Mouse (Mus musculus) midbrain, postnatal 0 days (tissue): ENCODE data around the gene Slco2b1. TPM values are rescaled to one million over a fixed set of nuclear protein-coding genes. Genes with fewer than 3 reads are reported as not detected.
"Not testable (repeated sequence)": the region's sequence is repeated elsewhere in the genome, so short reads cannot be mapped to it uniquely, and the experiment has no call there.

Source experiments
- ATAC-seq: fragments of 200-750 bp; cut with Nextera tagmentation; 2 replicates; pipeline ENCODE4 v1.8.0; 2017; ENCODE audit warnings: moderate number of reproducible peaks, mild to moderate bottlenecking, moderate TSS enrichment, moderate library complexity; ENCODE audit not compliant: low FRiP score
- DNase-seq: peaks from one replicate; pipeline ENCODE4 v3.0.0-alpha.2; 2015; ENCODE audit warnings: low spot score
- H3K27ac ChIP-seq: fragments of 300-500 bp; sonication (generic); 2 replicates; pipeline ENCODE4 v1.5.1; 2014; ENCODE audit warnings: low read depth, mild to moderate bottlenecking, low read length, mixed read lengths
- H3K27me3 ChIP-seq: fragments of 300-500 bp; sonication (generic); 2 replicates; pipeline ENCODE4 v1.6.1; 2014; ENCODE audit warnings: low read length, control low read depth, mixed read lengths; ENCODE audit not compliant: insufficient read depth
- H3K36me3 ChIP-seq: fragments of 300-500 bp; sonication (generic); 2 replicates; pipeline ENCODE4 v1.6.1; 2014; ENCODE audit warnings: low read length, control low read depth, mixed read lengths; ENCODE audit not compliant: insufficient read depth
- H3K4me1 ChIP-seq: fragments of 300-500 bp; sonication (generic); 2 replicates; pipeline ENCODE4 v1.6.1; 2014; ENCODE audit warnings: mild to moderate bottlenecking, control low read depth, antibody characterized with exemption, low read length, mixed read lengths; ENCODE audit not compliant: insufficient read depth
- H3K4me2 ChIP-seq: fragments of 300-500 bp; sonication (generic); 2 replicates; pipeline ENCODE4 v1.6.1; 2014; ENCODE audit warnings: low read depth, mild to moderate bottlenecking, low read length, mixed read lengths; ENCODE audit not compliant: poor library complexity, severe bottlenecking
- H3K4me3 ChIP-seq: fragments of 300-500 bp; sonication (generic); 2 replicates; pipeline ENCODE4 v1.5.1; 2014; ENCODE audit warnings: low read depth, mild to moderate bottlenecking, low read length, moderate library complexity
- H3K9ac ChIP-seq: fragments of 300-500 bp; sonication (generic); replicated peaks from 2 replicates; pipeline ENCODE4 v1.6.1; 2014; ENCODE audit warnings: mild to moderate bottlenecking, low read length, moderate library complexity, mixed read lengths; ENCODE audit not compliant: poor library complexity, severe bottlenecking
- H3K9me3 ChIP-seq: fragments of 300-500 bp; sonication (generic); 2 replicates; pipeline ENCODE4 v1.6.1; 2016; ENCODE audit warnings: low read length, control low read depth
- CTCF ChIP-seq: IDR thresholded peaks from 2 replicates; pipeline ENCODE4 v1.5.1; 2016; ENCODE audit warnings: antibody characterized with exemption, mild to moderate bottlenecking
- WGBS: fragments of 180-500 bp; shearing (Covaris S2); extraction: QIAGEN DNeasy Blood & Tissue Kit; methylation state at CpG from one replicate; pipeline ENCODE4 v1.1.7; 2014; 5-methylcytosine and 5-hydroxymethylcytosine counted together
- polyA plus RNA-seq: library from polyadenylated mRNA; unstranded; fragments of >200 nt; fragmentation: Nextera tagmentation; extraction: Ambion mirVana; gene quantifications from 2 replicates; pipeline ENCODE4 v1.2.1, GENCODE M21; 2015
- total RNA-seq: library from RNA; depleted of rRNA; stranded (reverse); fragments of >200 nt; gene quantifications from 2 replicates; pipeline ENCODE4 v1.2.3, GENCODE M21; 2014; rRNA removed

Gene Slco2b1
- total RNA-seq (10.2 and 13.9 TPM in 2 replicates), polyA plus RNA-seq (6.5 TPM in 2 replicates)

DNA sequence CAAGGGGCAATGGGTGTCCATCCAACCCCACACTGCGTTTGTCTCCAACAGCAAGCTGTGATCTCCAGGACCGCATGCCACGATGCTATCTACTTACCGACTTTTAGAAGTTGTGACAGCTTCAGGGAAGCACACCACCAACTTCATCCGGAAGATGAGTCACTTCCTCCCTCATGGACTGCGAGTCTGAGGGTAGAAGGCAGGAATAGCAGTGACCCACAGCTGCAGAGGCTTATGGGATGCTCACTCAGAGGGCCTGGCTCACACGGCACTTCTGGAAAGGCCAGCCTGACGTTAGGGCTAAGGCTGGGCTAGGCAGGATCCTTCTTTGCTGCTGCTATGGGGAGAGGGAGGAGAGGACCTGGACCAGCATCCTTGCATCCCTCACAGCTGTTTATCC, at the start of gene Slco2b1:
Slco2b1 (minus strand) TSS at position 175 of the 400 bp plus-strand sequence.
- H3K4me1 ChIP-seq: no peaks in the 10 kb centered on the region
- H3K4me2 ChIP-seq: no peak within 1 kb of the TSS
- no peaks in the 10 kb centered on the region for H3K27me3 ChIP-seq
- no peak within 1 kb of the TSS for H3K9ac ChIP-seq
- ATAC-seq: no peak
- 89% methylated on average over 8 of the region's 8 CpGs for WGBS
- no peaks in the 10 kb centered on the region for H3K36me3 ChIP-seq
- DNase-seq: no peak
- H3K9me3 ChIP-seq: no peaks in the 10 kb centered on the region
- H3K27ac ChIP-seq: no peak within 1 kb of the TSS
- no peak for TF ChIP-seq CTCF
- no peak within 1 kb of the TSS for H3K4me3 ChIP-seq

DNA sequence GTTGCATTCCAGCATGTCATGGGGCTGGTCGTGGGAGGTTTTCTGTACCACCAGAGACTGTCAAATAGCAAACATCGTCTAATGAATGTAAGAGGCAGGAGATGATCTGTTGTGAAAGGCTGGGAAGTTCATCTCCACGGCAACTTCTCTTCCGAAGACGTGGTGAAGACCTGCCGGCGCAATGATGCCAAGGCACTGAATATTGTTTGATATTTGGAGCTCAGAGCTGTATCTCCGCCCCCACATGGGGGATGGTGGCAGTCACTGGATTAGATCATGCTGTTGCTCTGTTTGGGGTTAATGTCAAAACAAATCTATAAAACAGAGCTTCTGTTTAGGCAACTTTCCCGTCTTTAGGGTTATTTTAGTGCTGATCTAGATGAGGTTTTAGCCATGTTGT, 28.1 kb upstream of the Slco2b1 start:
- Histone ChIP-seq H3K27ac (no peak overlapping the region), H3K9me3 (no peaks in the 10 kb centered on the region), H3K36me3 (no peaks in the 10 kb centered on the region), H3K4me1 (no peaks in the 10 kb centered on the region), H3K4me3 (no peak overlapping the region), H3K4me2 (no peak overlapping the region), H3K9ac (no peak overlapping the region), H3K27me3 (no peaks in the 10 kb centered on the region)
- TF ChIP-seq CTCF: no peak
- WGBS: 43% methylated on average over 9 of the region's 9 CpGs
- DNase-seq: no peak
- no peak for ATAC-seq

DNA sequence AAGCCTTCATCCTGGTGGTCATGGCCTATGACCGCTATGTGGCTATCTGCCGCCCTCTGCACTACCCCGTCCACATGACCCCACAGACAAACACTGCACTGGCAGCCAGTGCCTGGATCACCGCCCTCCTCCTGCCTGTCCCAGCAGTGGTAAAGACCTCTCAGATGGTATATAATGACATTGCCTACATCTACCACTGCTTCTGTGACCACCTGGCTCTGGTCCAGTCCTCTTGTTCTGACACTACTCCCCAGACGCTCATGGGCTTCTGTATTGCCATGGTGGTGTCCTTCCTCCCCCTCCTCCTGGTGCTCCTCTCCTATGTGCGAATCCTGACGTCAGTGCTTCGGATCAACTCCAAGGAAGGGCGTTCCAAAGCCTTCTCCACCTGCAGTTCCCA, 24.4 kb upstream of the Slco2b1 start:
- not testable (repeated sequence) for H3K27me3 ChIP-seq, H3K9me3 ChIP-seq, H3K4me3 ChIP-seq, H3K36me3 ChIP-seq, H3K4me2 ChIP-seq, DNase-seq, ATAC-seq, H3K4me1 ChIP-seq, H3K9ac ChIP-seq, H3K27ac ChIP-seq
- 99% methylated on average over 9 of the region's 9 CpGs for WGBS

DNA sequence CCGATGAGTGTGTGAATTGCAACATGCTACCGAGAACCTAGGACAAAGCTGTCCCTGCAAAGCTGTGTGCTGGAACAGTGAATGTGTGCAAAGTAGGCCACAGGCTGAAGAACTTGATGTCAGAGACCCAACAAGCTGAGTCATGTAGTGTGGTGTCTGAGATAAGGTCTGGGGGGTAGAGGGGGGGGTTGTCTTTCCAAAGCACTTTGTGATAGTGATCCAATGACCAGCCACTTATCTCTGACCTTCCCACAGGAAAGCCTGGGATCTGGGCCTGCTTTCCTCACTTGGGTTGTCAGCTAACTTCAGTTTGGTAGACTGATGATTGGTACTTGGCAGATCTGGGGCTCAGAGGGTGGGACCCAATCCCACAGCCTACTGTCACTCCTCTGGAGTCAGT, 23.5 kb upstream of the Slco2b1 start:
- no peak for TF ChIP-seq CTCF
- no peak overlapping the region for H3K27ac ChIP-seq
- no peak overlapping the region for H3K4me3 ChIP-seq
- no peaks in the 10 kb centered on the region for H3K36me3 ChIP-seq
- H3K4me2 ChIP-seq: no peak overlapping the region
- H3K9ac ChIP-seq: no peak overlapping the region
- no peaks in the 10 kb centered on the region for H3K9me3 ChIP-seq
- WGBS: 96% methylated on average over 2 of the region's 2 CpGs
- no peaks in the 10 kb centered on the region for H3K4me1 ChIP-seq
- ATAC-seq (no peak), DNase-seq (no peak)
- no peaks in the 10 kb centered on the region for H3K27me3 ChIP-seq

DNA sequence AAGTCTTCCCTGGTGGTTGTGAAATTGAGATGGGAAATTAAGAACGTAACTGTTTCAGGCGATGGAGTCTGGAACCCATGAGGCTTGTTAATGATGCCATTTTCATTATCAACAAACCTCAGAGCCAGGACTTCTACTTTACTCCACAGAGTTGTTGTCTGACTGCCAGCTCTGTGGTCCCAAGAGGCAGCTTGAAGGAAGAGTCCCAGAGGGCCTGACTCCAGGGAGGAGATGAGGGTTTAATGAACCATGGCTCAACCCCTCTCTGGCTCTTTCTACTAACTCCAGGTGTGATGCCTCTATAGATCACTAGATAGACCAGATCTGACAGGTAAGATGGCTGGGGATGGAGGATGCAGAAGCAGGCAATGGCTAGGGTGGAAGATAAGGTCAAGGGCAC, 18.8 kb upstream of the Slco2b1 start, which contains the start of gene Olfr520:
Olfr520 (plus strand) TSS at position 301 of the 400 bp plus-strand sequence.
- no peak for DNase-seq
- no peaks in the 10 kb centered on the region for H3K9me3 ChIP-seq
- no peaks in the 10 kb centered on the region for H3K36me3 ChIP-seq
- TF ChIP-seq CTCF: no peak
- WGBS: 97% methylated on average over 2 of the region's 2 CpGs
- no peak within 1 kb of the TSS for H3K4me3 ChIP-seq
- no peak within 1 kb of the TSS for H3K27ac ChIP-seq
- H3K4me1 ChIP-seq: no peaks in the 10 kb centered on the region
- H3K4me2 ChIP-seq: no peak within 1 kb of the TSS
- H3K27me3 ChIP-seq: no peaks in the 10 kb centered on the region
- no peak for ATAC-seq
- no peak within 1 kb of the TSS for H3K9ac ChIP-seq

DNA sequence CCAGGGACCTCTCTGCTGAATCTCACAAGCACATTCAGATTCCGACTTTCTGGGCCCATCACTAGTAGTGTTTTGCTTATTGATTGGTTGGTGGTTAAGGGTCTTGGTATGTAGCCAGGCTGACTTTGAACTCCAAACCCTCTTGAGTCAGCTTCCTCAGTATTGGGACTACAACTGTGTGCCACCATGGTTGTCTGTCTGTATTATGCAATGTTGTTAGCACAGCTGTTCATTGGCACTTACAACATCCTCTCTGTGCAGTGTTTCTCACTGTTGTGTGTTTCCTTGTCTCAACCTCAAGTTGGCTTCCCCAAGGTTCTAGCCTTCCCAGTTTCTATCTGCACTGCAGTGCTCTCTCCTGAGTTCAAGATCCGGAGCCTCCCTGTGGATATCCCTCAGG, 5.4 kb upstream of the Slco2b1 start:
- DNase-seq (no peak), ATAC-seq (no peak)
- H3K36me3 ChIP-seq: no peaks in the 10 kb centered on the region
- H3K4me2 ChIP-seq: no peak overlapping the region
- H3K27me3 ChIP-seq: no peaks in the 10 kb centered on the region
- no peak overlapping the region for H3K27ac ChIP-seq
- TF ChIP-seq CTCF: no peak
- no peaks in the 10 kb centered on the region for H3K4me1 ChIP-seq
- no peak overlapping the region for H3K4me3 ChIP-seq
- 88% methylated on average over 2 of the region's 2 CpGs for WGBS
- no peak overlapping the region for H3K9ac ChIP-seq
- no peaks in the 10 kb centered on the region for H3K9me3 ChIP-seq
